Mouse (Mus musculus): Measurements from ENCODE around the gene Slc35b2.

The Slc35b2 gene

DNA sequence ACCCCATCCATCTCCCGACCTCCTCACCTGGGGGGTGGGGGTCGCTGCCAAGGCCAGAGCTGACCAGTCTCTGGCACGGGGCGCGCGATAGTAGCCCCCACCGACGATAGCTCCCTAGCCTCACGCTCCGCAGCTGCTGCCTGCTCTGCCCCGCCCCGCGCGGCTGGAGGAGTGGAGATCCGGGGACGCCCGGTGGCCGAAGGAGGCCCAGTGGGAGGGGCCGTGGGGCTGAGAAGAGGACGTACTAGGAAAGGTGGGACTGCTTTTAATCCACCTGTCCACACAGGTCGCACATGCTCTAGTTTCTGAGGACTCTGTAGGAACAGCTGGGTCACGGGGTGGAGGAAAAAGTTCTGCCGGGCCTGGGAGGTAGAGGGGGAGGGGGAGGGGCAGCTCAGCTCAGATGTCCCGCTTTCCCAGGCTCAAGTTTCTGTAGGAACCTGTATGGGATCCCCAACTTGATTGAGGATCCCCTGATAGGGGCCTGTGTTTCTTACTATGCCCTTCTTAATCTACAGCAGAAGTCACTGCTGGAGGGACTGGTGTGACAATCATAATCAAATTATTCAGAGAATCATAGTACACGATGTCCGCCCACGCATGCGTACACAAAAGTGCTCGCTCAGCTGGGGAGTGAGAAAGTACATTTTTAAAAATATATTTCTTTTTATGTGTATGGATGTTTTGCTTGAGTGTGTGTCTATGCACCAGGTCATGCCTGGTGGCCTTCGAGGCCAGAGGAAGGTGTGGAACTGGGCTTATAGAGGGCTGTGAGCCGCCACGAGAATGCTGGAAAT is 36.0 kb downstream of the Slc35b2 start, which contains the start of gene Slc29a1:
Gene Slc29a1 (minus strand): TSS at position 161 of the 797 bp plus-strand sequence.
- no peak for DNase-seq (ENCODE audit: low read depth, low spot score)

DNA sequence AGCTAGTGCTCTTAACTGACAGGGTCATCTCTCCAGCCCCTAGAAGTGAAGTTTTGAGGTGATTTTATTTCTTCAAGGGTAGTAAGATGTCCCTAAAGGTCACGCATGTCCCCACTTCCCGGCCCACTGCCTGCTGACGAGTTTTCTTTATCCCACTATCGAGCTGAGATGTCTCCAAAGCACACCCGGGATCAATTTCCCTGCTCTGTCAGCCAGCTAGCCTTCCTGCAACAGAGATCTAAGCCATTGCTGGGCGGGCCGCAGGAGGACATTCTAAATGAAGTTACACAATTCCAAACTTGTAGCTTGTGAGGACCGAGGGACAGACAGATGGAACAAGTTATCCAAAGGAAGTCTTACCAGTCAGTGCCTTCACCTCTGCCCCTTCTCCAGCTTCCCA is 36.6 kb downstream of the Slc35b2 start:
- DNase-seq (ENCODE audit: low read depth, low spot score): no peak

DNA sequence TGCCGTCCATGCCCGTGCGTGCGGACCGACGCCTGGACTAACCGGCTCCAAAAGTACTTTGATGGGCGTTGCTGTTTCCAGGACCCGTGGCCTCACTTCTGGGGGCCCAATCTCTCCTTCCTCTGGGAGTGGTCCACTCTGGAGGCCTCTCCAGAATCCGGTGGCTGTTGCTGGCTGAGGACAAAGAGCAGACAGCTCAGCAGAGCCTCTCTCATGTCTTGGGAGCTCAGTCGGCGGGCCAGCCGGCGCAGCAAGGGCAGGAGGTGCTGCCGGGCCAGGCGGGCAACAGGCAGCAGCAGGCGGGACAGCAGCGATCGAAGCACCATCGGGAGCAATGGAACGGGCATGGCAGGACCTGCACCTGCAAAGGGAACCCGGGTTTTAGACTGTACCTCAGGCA is 37.7 kb downstream of the Slc35b2 start:
- no peak for DNase-seq (ENCODE audit: low read depth, low spot score)

DNA sequence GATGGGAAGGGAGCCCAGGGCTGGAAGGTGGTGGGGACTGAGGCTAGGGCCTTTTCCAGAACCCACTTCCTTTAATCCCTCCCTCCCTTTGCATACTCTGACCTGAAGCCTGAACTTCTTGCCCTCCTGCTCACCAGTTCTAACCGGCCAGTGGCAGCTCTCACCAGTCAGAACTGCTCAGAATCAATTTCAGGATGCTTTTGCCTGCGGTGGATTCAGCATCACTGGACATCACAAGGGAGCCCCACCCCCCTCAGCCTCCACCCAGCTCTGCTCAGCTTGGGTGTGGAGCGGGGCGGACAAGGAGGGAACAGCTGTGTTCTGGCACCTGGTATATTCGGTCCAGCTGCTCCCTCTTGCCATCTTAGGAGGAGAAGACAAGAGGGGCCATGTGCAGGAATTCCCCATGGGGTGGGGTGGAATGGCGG is 38.2 kb downstream of the Slc35b2 start, which contains the start of gene Mymx:
Gene Mymx (minus strand): TSS at position 226 of the 428 bp plus-strand sequence.
- DNase-seq (ENCODE audit: low read depth, low spot score): no peak

DNA sequence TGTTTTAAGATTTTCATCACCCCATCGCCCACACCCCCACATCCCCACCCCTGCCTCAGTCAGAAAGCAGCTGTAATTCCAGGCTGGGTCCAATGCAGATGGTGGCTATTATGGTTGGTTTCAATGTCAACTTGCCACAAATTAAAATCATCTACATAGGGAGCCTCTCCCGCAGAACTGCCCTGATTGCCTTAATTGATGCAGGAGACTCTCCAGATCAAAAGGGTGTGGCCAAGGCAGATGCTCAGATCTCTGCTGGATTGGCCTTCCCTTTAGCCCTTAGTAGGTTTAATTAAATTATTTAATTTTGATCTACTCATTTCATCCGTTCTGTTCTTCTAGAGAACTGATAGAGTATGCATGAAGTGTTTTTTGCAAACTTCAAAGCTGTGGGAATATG is 39.3 kb downstream of the Slc35b2 start:
- DNase-seq (ENCODE audit: low read depth, low spot score): no peak

DNA sequence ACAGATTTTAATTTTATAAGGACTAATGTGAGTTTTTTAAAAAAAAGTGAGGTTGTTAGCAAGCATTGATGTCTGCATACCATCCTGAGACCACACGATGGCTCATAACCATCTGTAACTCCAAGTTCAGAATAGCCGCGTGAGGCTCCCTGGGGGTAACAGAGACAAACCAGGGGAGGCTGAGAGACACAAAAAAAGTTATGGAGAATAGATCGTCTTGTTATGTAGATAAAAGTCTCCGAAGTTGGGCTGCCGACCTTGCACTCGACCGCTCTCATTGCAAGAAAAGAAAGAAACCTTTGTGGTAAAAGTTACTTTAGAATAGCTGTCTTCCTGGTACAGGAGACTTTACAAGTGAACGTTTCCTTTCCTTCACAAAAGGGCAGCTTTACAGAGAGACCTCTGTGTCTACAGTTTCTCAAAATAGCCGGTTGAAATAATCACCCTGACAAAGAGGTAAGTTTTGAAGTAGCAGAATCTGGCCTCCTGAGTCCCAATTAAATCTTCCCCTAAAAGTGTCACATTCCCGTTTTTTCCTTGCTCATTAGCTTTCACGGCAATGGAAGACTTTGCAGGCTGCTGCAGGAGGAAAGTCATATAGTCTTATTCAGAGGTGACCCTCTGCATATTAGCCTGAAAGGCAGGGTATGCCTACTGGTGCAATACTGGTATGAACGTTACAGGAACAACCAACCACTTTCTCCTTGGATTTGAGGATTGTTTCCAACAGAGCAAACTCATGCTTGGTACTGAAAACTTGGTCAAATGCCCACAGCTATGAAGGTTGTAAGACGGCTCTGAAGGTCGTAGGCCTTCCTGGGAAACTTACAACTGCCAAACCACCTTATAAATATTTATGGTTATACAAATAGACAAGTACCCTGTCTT is 43.6 kb downstream of the Slc35b2 start:
- DNase-seq (ENCODE audit: low read depth, low spot score): no peak

DNA sequence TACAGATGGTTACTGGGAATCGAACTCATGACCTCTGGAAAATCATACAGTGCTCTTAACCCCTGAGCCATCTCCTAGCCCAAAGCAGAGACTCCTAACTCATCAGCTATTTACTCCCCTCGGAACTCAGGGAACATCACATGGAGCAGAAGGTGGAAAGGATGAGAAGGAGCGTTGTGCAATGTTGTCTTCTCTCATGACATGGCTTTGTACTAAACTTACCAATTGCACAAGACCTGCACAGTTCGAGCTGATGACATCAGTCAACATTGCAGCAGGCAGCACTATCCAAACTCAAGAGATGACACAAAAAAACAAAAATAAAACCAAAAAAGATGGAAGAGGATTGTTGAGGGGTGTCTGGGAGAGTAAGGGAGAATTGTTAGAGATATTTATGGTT is 44.7 kb downstream of the Slc35b2 start:
- no peak for DNase-seq (ENCODE audit: low read depth, low spot score)

DNA sequence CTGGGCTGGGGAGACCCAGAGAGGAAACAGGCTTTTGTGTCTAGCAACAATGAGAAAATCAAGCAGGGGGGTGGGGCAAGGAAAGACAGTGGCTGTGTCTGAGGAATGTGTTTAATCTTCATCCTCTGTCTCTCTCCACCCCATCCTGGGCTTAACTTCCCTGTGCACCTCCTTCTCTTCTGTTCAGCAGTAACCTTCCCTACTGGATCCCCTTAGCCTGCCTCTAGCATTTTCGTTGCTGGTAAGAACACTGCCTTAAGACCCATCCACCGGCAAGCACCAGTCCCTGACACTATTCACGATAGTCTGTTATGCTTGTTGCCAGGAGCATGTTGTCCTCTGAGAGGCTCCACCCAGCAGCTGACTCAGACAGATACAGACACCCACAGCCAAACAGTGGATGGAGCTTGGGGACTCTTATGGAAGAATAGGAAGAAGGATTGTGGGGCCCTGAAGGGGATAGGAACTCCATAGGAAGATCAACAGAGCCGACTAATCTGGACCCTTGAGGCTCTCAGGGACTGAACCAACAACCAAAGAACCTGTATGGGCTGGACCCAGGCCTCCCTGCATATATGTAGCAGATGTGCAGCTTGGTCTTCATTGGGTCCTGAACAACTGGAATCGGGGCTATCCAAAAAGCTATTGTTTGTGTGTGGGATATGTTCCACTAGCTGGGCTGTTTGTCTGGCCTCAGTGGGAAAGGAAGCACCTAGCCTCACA is 46.6 kb downstream of the Slc35b2 start:
- no peak for DNase-seq (ENCODE audit: low read depth, low spot score)

DNA sequence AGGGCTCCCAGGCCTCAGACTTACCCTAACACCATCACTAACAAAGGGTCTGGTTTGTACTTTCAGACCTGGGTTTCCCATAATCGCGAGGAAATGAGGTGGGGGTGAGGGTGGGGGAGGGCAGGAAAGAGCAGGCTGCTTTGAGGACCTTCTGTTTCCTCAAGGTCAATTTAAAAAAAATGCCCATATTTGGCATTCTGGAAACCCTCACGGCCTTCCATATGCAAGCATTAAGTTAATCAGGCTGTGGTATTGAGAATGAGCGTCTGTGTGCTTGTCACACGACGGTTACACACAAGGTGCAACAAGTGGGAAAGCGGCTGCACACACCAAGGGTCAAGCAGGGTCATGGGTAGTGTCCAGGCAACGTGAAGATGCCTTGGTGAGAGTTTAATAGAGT is 48.3 kb downstream of the Slc35b2 start:
- DNase-seq (ENCODE audit: low read depth, low spot score): no peak

DNA sequence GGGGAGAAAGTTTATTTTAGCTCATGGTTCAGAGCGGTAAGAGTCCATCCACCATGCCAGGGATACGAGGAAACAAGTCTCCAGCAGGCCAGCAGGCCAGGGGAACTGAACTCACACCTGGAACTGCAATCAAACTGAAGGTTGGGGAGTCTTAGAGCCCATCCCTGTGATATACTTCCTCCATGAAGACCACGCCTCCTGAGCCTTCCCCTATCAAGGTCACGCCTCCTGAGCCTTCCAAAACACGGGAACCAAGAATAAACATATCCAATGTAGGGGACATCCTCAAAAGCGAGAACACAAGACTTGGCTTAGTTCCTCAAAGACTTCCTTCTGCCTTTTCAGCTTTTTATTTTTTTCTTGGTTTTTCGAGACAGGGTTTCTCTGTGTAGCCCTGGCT is 49.2 kb downstream of the Slc35b2 start:
- no peak for DNase-seq (ENCODE audit: low read depth, low spot score)

DNA sequence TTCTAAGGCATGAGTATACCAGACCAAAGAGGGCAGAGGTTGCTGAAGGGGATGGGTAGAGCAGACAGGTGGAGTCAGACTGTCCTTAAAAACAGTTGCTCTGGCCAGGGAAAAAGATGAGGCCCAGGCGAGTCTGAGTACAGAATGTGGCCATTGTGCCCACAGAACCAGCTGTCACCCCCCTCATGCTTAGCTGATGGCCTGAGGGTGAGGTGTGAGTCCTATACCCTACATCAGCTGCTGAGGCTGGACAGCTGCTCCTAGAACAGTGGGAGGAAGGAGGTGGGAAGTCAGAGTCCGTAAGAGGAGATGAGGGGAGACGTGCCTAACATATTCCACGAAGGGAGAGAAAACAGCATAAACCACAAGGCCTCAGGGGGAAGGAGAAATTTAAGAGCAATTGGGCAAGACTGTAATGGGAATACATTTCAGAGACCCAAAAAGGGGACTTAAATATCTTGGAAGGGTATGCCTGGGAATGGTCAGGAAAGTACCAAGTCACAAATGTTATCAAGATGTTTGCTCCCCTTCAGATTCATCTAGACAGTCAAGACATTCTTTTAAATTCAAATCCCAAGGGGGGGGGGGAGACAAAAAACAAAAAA is 52.5 kb downstream of the Slc35b2 start:
- no peak for DNase-seq (ENCODE audit: low read depth, low spot score)

DNA sequence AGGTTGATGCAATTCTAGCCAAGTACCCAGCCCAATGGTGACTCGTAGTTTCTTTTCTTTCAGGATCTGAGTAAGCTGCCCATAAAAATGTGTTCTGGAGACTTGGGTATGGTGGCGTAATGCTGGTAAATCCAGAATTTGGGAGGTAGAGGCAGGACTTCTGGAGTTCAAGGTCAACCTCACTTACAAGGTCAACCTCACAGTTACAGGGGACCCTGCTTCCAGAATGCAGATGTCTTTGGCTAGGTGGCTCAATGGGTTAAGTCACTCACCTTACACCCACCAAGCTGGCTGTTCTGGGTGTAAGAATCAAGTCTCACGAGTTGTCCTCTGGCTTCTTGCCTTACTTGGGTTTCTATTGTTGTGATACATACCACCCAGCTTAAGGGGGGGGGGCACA is 53.0 kb downstream of the Slc35b2 start:
- no peak for DNase-seq (ENCODE audit: low read depth, low spot score)
